Comparison of ENCODE assay signal across 8 mouse cellular contexts in the genomic region with DNA sequence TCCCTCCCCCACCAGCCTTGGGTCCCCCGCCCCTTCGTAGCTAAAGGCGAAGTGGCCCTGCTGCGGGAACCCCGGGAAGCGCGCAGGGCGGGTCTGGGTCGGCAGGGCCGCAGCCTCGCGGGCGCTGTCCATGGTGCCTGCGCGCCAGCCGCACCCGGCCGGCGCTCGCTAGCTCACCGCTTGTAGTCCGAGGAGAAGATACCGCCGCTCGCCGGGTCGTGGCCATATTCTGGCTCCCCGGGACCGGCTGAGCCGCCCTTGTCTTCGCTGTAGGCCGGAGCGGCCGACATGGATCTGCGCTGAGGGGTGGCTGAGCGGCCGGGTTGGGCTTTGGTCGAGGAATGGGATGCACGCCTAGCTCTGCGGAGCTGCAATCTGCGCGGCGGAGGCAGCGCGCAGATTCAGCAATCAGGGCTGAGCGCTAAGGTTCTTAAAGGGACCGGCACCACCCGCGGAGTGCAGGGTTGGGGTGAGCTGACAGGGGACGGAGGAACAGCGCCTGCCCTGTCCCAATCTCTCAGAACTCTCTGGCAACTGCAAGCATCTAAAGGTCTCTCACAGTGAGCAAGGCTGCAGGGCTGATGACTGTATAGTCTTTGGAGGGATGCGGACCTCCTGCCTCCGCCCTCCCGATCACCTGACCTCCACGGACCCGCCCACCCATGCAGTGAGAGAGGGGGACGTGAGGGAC. TPM values are rescaled to one million over a fixed set of nuclear protein-coding genes. Genes with fewer than 3 reads are reported as not detected.
DNase-seq lines count a peak whose midpoint lies in the region; ATAC-seq and TF ChIP-seq lines count a peak whose summit lies in the region.

A gene (minus strand): TSS at position 595 of the 691 bp plus-strand sequence.

- POLR2A ChIA-PET in Patski (lab: Charles Lee) = no interaction called here

- H3K9me3 ChIP-seq in hindbrain, embryonic 12.5 days (replicated peaks) = no peaks in the 10 kb centered on the region
- no peaks in the 10 kb centered on the region for H3K9me3 ChIP-seq in lung, embryonic 16.5 days (ENCODE audit: control insufficient read depth, low read length)

- H3K27ac ChIP-seq in hindbrain, embryonic 12.5 days = peak within 1 kb of the TSS; percentile 96
- no peak within 1 kb of the TSS for H3K27ac ChIP-seq in lung, embryonic 16.5 days (ENCODE audit: low read length)

- peak within 1 kb of the TSS; percentile 69 for H3K4me3 ChIP-seq in hindbrain, embryonic 12.5 days
- peak within 1 kb of the TSS; percentile 48 for H3K4me3 ChIP-seq in lung, embryonic 16.5 days (ENCODE audit: low read length)

- in situ Hi-C loops in Patski (cut with MboI; ENCODE audit: low pct_unique_long_range_greater_than_20kb) = loop anchor here (5.0 kb wide), 1 partner anchor 36 kb away; a partner anchor contains a TSS

- DNase-seq in Patski (ENCODE audit: low read depth, low spot score) = no peak
- peak; percentile 87 for DNase-seq in cerebellum, adult 9-11 months
- peak; percentile 52 to 72 for DNase-seq in frontal cortex, postnatal 10 days (ENCODE audit: low spot score in 2 of 2)
- DNase-seq in layer of hippocampus, postnatal 14 days (ENCODE audit: low spot score in 2 of 2) = peak; percentile 71 to 85
- peak; percentile 73 for DNase-seq in ovary, postnatal 36 days (ENCODE audit: low spot score)
- DNase-seq in thymus, postnatal 4 days = peak; percentile 75

- CTCF ChIA-PET in Patski (lab: Charles Lee) = no interaction called here

- H3K9ac ChIP-seq in hindbrain, embryonic 12.5 days = peak within 1 kb of the TSS; percentile 82
- H3K9ac ChIP-seq in lung, embryonic 16.5 days (ENCODE audit: low read length) = no peak within 1 kb of the TSS

- peaks cover 57% of the 10 kb centered on the region for H3K27me3 ChIP-seq in Patski
- peaks cover 21% of the 10 kb centered on the region for H3K27me3 ChIP-seq in hindbrain, embryonic 12.5 days
- peaks cover 17% of the 10 kb centered on the region for H3K27me3 ChIP-seq in lung, embryonic 16.5 days (ENCODE audit: control insufficient read depth, insufficient read depth, low read depth, low read length)

- peak within 1 kb of the TSS; percentile 60 for H3K4me2 ChIP-seq in hindbrain, embryonic 12.5 days (replicated peaks)
- peak within 1 kb of the TSS; percentile 71 for H3K4me2 ChIP-seq in lung, embryonic 16.5 days (ENCODE audit: low read depth, low read length)

- no peaks in the 10 kb centered on the region for H3K36me3 ChIP-seq in hindbrain, embryonic 12.5 days
- no peaks in the 10 kb centered on the region for H3K36me3 ChIP-seq in lung, embryonic 16.5 days (ENCODE audit: control insufficient read depth, insufficient read depth, low read length)

- TF ChIP-seq CTCF in Patski (IDR thresholded peaks at IDR 0.05) = no peak

- under 1% methylated on average over 55 of the region's 57 CpGs for WGBS in hindbrain, embryonic 12.5 days
- WGBS in lung, embryonic 16.5 days = under 1% methylated on average over 57 of the region's 57 CpGs

- ATAC-seq in Patski = peak; percentile 80
- ATAC-seq in hindbrain, embryonic 12.5 days (ENCODE audit: low FRiP score) = peak; percentile 94
- ATAC-seq in lung, embryonic 16.5 days (ENCODE audit: low read depth) = peak; percentile 80

- peaks cover 25% of the 10 kb centered on the region for H3K4me1 ChIP-seq in hindbrain, embryonic 12.5 days
- H3K4me1 ChIP-seq in lung, embryonic 16.5 days (replicated peaks; ENCODE audit: control insufficient read depth, insufficient read depth, low read length) = peaks cover 3% of the 10 kb centered on the region; the same call in 1 of the 2 replicates

RNA-seq across cellular contexts. Expression of the gene that starts here (rescaled TPM):
- polyA plus RNA-seq in Patski (2021) = 0.03 TPM
- 73.3 and 75.0 TPM in 2 replicates for polyA plus RNA-seq in hindbrain, embryonic 12.5 days (2016; fragmentation: Nextera tagmentation; extraction: Ambion mirVana)
- total RNA-seq in layer of hippocampus, postnatal 14 days (2021) = 100 to 1,000 TPM; 151 to 159 TPM
- 0.50 and 0.82 TPM in 2 replicates for polyA plus RNA-seq in lung, embryonic 16.5 days (2015; fragmentation: Nextera tagmentation; extraction: Ambion mirVana)

Comparison
In these comparisons a context has a peak if more than half of its experiments do, and no peak if none do; other contexts are left out.
1. RNA of the gene that starts here (polyA plus RNA-seq): 73.3 to 75.0 TPM in hindbrain, embryonic 12.5 days; 0.50 to 0.82 TPM in lung, embryonic 16.5 days and 0.03 TPM in Patski (single experiment); every median in the first group is over 10 times any median in the second.
2. Peak in ATAC-seq in Patski; RNA of the gene not detected or under 1 TPM.
3. Peak in ATAC-seq, H3K4me3 ChIP-seq and H3K4me2 ChIP-seq in lung, embryonic 16.5 days; RNA of the gene not detected or under 1 TPM.
4. Peak in every context shown above with its lines, with median percentiles within 50 percentile points of each other: ATAC-seq.